Mouse (Mus musculus) B cell, adult 2 months (primary cell): Measurements from ENCODE around the gene Krtap17-1.

Experiments
- DNase-seq, 2 experiments: peaks; one replicate each; pipeline ENCODE4 v3.0.0; 2022

Gene Krtap17-1

GRCm38 (mm10) chr11:99948175-99948574 is 45.6 kb downstream of the Krtap17-1 start, which contains the start of gene Krtap9-5:
Gene Krtap9-5 (plus strand): TSS chr11:99948475.
- no peak for DNase-seq
